Mouse (Mus musculus) midbrain, embryonic 16.5 days (tissue): ENCODE measurements at regions not wholly inside any gene's neighbourhood (a gene's known extent, or its start where the extent isn't known, plus 50 kb on each side); places are given as distances from the start of the nearest gene placed in this dataset.

ENCODE experiments used
- ATAC-seq: fragments of 200-750 bp; cut with Nextera tagmentation; 2 replicates; pipeline ENCODE4 v1.8.0; 2017; ENCODE audit warnings: moderate TSS enrichment
- H3K27ac ChIP-seq: fragments of 300-500 bp; sonication (generic); 2 replicates; pipeline ENCODE4 v1.5.1; 2014; ENCODE audit warnings: mild to moderate bottlenecking, low read length, mixed read lengths
- H3K27me3 ChIP-seq: fragments of 300-500 bp; sonication (generic); 2 replicates; pipeline ENCODE4 v1.6.1; 2014; ENCODE audit warnings: low read depth, low read length, mixed read lengths; ENCODE audit not compliant: control insufficient read depth, insufficient read depth
- H3K36me3 ChIP-seq: fragments of 300-500 bp; sonication (generic); 2 replicates; pipeline ENCODE4 v1.6.1; 2014; ENCODE audit warnings: mild to moderate bottlenecking, low read length, moderate library complexity, mixed read lengths; ENCODE audit not compliant: control insufficient read depth, insufficient read depth
- H3K4me1 ChIP-seq: fragments of 300-500 bp; sonication (generic); 2 replicates; pipeline ENCODE4 v1.6.1; 2014; ENCODE audit warnings: mild to moderate bottlenecking, low read length, mixed read lengths; ENCODE audit not compliant: control insufficient read depth, insufficient read depth
- H3K4me2 ChIP-seq: fragments of 300-500 bp; sonication (generic); 2 replicates; pipeline ENCODE4 v1.6.1; 2014; ENCODE audit warnings: mild to moderate bottlenecking, low read length, mixed read lengths
- H3K4me3 ChIP-seq: fragments of 300-500 bp; sonication (generic); 2 replicates; pipeline ENCODE4 v1.5.1; 2014; ENCODE audit warnings: low read depth, mild to moderate bottlenecking, low read length, moderate library complexity, mixed read lengths
- H3K9ac ChIP-seq: fragments of 300-500 bp; sonication (generic); 2 replicates; pipeline ENCODE4 v1.6.1; 2014; ENCODE audit warnings: low read depth, low read length, mixed read lengths
- H3K9me3 ChIP-seq: fragments of 300-500 bp; sonication (generic); replicated peaks from 2 replicates; pipeline ENCODE4 v1.6.1; 2014; ENCODE audit warnings: mild to moderate bottlenecking, low read length, mixed read lengths; ENCODE audit not compliant: control insufficient read depth, poor library complexity, severe bottlenecking
- WGBS: fragments of 180-500 bp; shearing (Covaris S2); extraction: QIAGEN DNeasy Blood & Tissue Kit; methylation state at CpG from one replicate; pipeline ENCODE4 v1.1.7; 2014; 5-methylcytosine and 5-hydroxymethylcytosine counted together

- no peaks in the 10 kb centered on the region for H3K27me3 ChIP-seq
- peak overlapping the region; percentile 28; the same call in 1 of the 2 replicates for H3K27ac ChIP-seq
- H3K36me3 ChIP-seq: peaks cover 8% of the 10 kb centered on the region; the same call in 1 of the 2 replicates
- no peak overlapping the region for H3K4me3 ChIP-seq
- H3K9ac ChIP-seq: no peak overlapping the region
- WGBS: 28% methylated on average over 21 of the region's 21 CpGs
- no peaks in the 10 kb centered on the region; the same call in 1 of the 2 replicates for H3K4me1 ChIP-seq
- no peaks in the 10 kb centered on the region for H3K9me3 ChIP-seq
- peak; percentile 59; the same call in 1 of the 2 replicates for ATAC-seq
- no peak overlapping the region for H3K4me2 ChIP-seq
Observed at GRCm38 (mm10) chr13:107743464-107744218, 300.6 kb upstream of the Smim15 start.

GRCm38 (mm10) chr13:107736581-107736980 lies 307.7 kb upstream of the Smim15 start:
- Histone ChIP-seq H3K4me1 (no peaks in the 10 kb centered on the region), H3K4me3 (no peak overlapping the region), H3K36me3 (peaks cover 8% of the 10 kb centered on the region; the same call in 1 of the 2 replicates), H3K4me2 (no peak overlapping the region), H3K27me3 (no peaks in the 10 kb centered on the region), H3K27ac (no peak overlapping the region), H3K9ac (no peak overlapping the region), H3K9me3 (no peaks in the 10 kb centered on the region)
- 86% methylated on average over 8 of the region's 8 CpGs for WGBS
- ATAC-seq: no peak

GRCm38 (mm10) chr13:107734161-107734905 lies 309.9 kb upstream of the Smim15 start:
- Histone ChIP-seq H3K9me3 (no peaks in the 10 kb centered on the region), H3K4me3 (no peak overlapping the region), H3K9ac (no peak overlapping the region), H3K4me1 (no peaks in the 10 kb centered on the region), H3K36me3 (peaks cover 13% of the 10 kb centered on the region; the same call in 1 of the 2 replicates), H3K27ac (no peak overlapping the region), H3K27me3 (no peaks in the 10 kb centered on the region), H3K4me2 (no peak overlapping the region)
- 88% methylated on average over 12 of the region's 12 CpGs for WGBS
- no peak for ATAC-seq

GRCm38 (mm10) chr13:107730976-107731375 lies 313.3 kb upstream of the Smim15 start:
- no peak overlapping the region for H3K4me3 ChIP-seq
- H3K9ac ChIP-seq: no peak overlapping the region
- no peaks in the 10 kb centered on the region for H3K9me3 ChIP-seq
- H3K4me1 ChIP-seq: no peaks in the 10 kb centered on the region
- H3K27ac ChIP-seq: no peak overlapping the region
- WGBS: 97% methylated on average over 9 of the region's 9 CpGs
- H3K36me3 ChIP-seq: peaks cover 22% of the 10 kb centered on the region
- no peak overlapping the region for H3K4me2 ChIP-seq
- no peaks in the 10 kb centered on the region for H3K27me3 ChIP-seq
- ATAC-seq: no peak

GRCm38 (mm10) chr13:107726491-107726890 lies 317.8 kb upstream of the Smim15 start:
- Histone ChIP-seq H3K27me3 (no peaks in the 10 kb centered on the region), H3K4me3 (no peak overlapping the region), H3K36me3 (peaks cover 22% of the 10 kb centered on the region), H3K9me3 (no peaks in the 10 kb centered on the region), H3K9ac (no peak overlapping the region), H3K4me2 (no peak overlapping the region), H3K27ac (no peak overlapping the region), H3K4me1 (no peaks in the 10 kb centered on the region)
- no peak for ATAC-seq
- WGBS: 95% methylated on average over 20 of the region's 20 CpGs

- Histone ChIP-seq H3K4me3 (no peak overlapping the region), H3K4me2 (no peak overlapping the region), H3K27ac (no peak overlapping the region), H3K9ac (no peak overlapping the region), H3K27me3 (no peaks in the 10 kb centered on the region), H3K4me1 (peaks cover 6% of the 10 kb centered on the region), H3K36me3 (peaks cover 5% of the 10 kb centered on the region), H3K9me3 (no peaks in the 10 kb centered on the region)
- 93% methylated on average over 11 of the region's 11 CpGs for WGBS
- ATAC-seq: no peak
Observed at GRCm38 (mm10) chr13:107721901-107722300, 322.3 kb upstream of the Smim15 start.

- no peaks in the 10 kb centered on the region for H3K9me3 ChIP-seq
- 73% methylated on average over 8 of the region's 8 CpGs for WGBS
- H3K36me3 ChIP-seq: no peaks in the 10 kb centered on the region
- no peak overlapping the region for H3K9ac ChIP-seq
- no peaks in the 10 kb centered on the region for H3K27me3 ChIP-seq
- ATAC-seq: no peak
- H3K4me2 ChIP-seq: no peak overlapping the region
- H3K4me1 ChIP-seq: peaks cover 6% of the 10 kb centered on the region
- H3K4me3 ChIP-seq: no peak overlapping the region
- H3K27ac ChIP-seq: no peak overlapping the region
Observed at GRCm38 (mm10) chr13:107720874-107721574, 323.2 kb upstream of the Smim15 start.

- H3K9ac ChIP-seq: no peak overlapping the region
- 30% methylated on average over 14 of the region's 14 CpGs for WGBS
- H3K36me3 ChIP-seq: no peaks in the 10 kb centered on the region
- no peaks in the 10 kb centered on the region for H3K9me3 ChIP-seq
- no peak overlapping the region for H3K4me3 ChIP-seq
- peak; percentile 34; the same call in 1 of the 2 replicates for ATAC-seq
- H3K4me1 ChIP-seq: peaks cover 6% of the 10 kb centered on the region
- H3K27ac ChIP-seq: no peak overlapping the region
- H3K4me2 ChIP-seq: no peak overlapping the region
- H3K27me3 ChIP-seq: no peaks in the 10 kb centered on the region
Observed at GRCm38 (mm10) chr13:107718973-107719620, 325.1 kb upstream of the Smim15 start.
